Mouse (Mus musculus): ENCODE measurements around the gene Fmr1nb. TPM values are rescaled to one million over a fixed set of nuclear protein-coding genes. Genes with fewer than 3 reads are reported as not detected.
"Not testable (repeated sequence)": the region's sequence is repeated elsewhere in the genome, so short reads cannot be mapped to it uniquely, and the experiment has no call there.

The Fmr1nb gene
- polyA plus RNA-seq (2015; fragmentation: Nextera tagmentation; extraction: Ambion mirVana) = 0.59 and 0.75 TPM in 2 replicates

GRCm38 (mm10) chrX:68761606-68762005, at the start of gene Fmr1nb:
Gene Fmr1nb, plus strand, starts transcription at chrX:68761839.
- H3K4me2 ChIP-seq = no peak within 1 kb of the TSS
- no peaks in the 10 kb centered on the region for H3K9me3 ChIP-seq (replicated peaks)
- ATAC-seq (ENCODE audit: insufficient read depth) = no peak
- no peak within 1 kb of the TSS for H3K27ac ChIP-seq (replicated peaks)
- H3K4me3 ChIP-seq (replicated peaks) = no peak within 1 kb of the TSS
- no peak within 1 kb of the TSS for H3K9ac ChIP-seq
- H3K27me3 ChIP-seq = no peaks in the 10 kb centered on the region
- H3K36me3 ChIP-seq (replicated peaks) = no peaks in the 10 kb centered on the region
- WGBS (ENCODE audit: insufficient replicate concordance) = 76% methylated on average over 15 of the region's 15 CpGs
- H3K4me1 ChIP-seq (replicated peaks) = no peaks in the 10 kb centered on the region

GRCm38 (mm10) chrX:68736902-68737301, 24.7 kb upstream of the Fmr1nb start:
- no peak overlapping the region for H3K9ac ChIP-seq
- ATAC-seq (ENCODE audit: insufficient read depth) = no peak
- no peaks in the 10 kb centered on the region for H3K9me3 ChIP-seq (replicated peaks)
- H3K27me3 ChIP-seq = no peaks in the 10 kb centered on the region
- no peaks in the 10 kb centered on the region for H3K36me3 ChIP-seq (replicated peaks)
- no peak overlapping the region for H3K27ac ChIP-seq (replicated peaks)
- no peak overlapping the region for H3K4me2 ChIP-seq
- WGBS (ENCODE audit: insufficient replicate concordance) = 50% methylated on average over 1 of the region's 1 CpGs
- no peaks in the 10 kb centered on the region for H3K4me1 ChIP-seq (replicated peaks)
- no peak overlapping the region for H3K4me3 ChIP-seq (replicated peaks)

- no peak for ATAC-seq (ENCODE audit: insufficient read depth)
Measured at GRCm38 (mm10) chrX:68740088-68740487, 21.6 kb upstream of the Fmr1nb start.

GRCm38 (mm10) chrX:68820449-68820848, 58.8 kb downstream of the Fmr1nb start:
- WGBS (ENCODE audit: insufficient replicate concordance) = 43% methylated on average over 2 of the region's 2 CpGs
- H3K36me3 ChIP-seq (replicated peaks); ATAC-seq (ENCODE audit: insufficient read depth); H3K27ac ChIP-seq (replicated peaks); H3K9me3 ChIP-seq (replicated peaks); H3K9ac ChIP-seq; H3K4me1 ChIP-seq (replicated peaks); H3K4me3 ChIP-seq (replicated peaks); H3K4me2 ChIP-seq; H3K27me3 ChIP-seq: not testable (repeated sequence)

More at GRCm38 (mm10) chrX:68740088-68740487, 21.6 kb upstream of the Fmr1nb start:
- Histone ChIP-seq H3K9ac (no peak overlapping the region), H3K4me1 (replicated peaks) (no peaks in the 10 kb centered on the region), H3K27ac (replicated peaks) (no peak overlapping the region), H3K36me3 (replicated peaks) (no peaks in the 10 kb centered on the region), H3K9me3 (replicated peaks) (no peaks in the 10 kb centered on the region), H3K4me3 (replicated peaks) (no peak overlapping the region), H3K4me2 (no peak overlapping the region), H3K27me3 (no peaks in the 10 kb centered on the region)
- WGBS (ENCODE audit: insufficient replicate concordance) = 30% methylated on average over 2 of the region's 2 CpGs

- 19% methylated on average over 25 of the region's 36 CpGs for WGBS (ENCODE audit: insufficient replicate concordance)
Measured at GRCm38 (mm10) chrX:68821059-68821458, 59.4 kb downstream of the Fmr1nb start, which contains the start of gene Gm14698. Gene Gm14698, plus strand, starts transcription at chrX:68821093.

GRCm38 (mm10) chrX:68839548-68840444, 78.2 kb downstream of the Fmr1nb start:
- no peak overlapping the region for H3K4me3 ChIP-seq (replicated peaks)
- no peak overlapping the region for H3K4me2 ChIP-seq
- WGBS (ENCODE audit: insufficient replicate concordance) = 23% methylated on average over 5 of the region's 5 CpGs
- no peak overlapping the region for H3K27ac ChIP-seq (replicated peaks)
- ATAC-seq (ENCODE audit: insufficient read depth) = no peak
- H3K27me3 ChIP-seq = no peaks in the 10 kb centered on the region
- H3K9me3 ChIP-seq (replicated peaks) = no peaks in the 10 kb centered on the region
- no peaks in the 10 kb centered on the region for H3K4me1 ChIP-seq (replicated peaks)
- H3K9ac ChIP-seq = no peak overlapping the region
- no peaks in the 10 kb centered on the region for H3K36me3 ChIP-seq (replicated peaks)

More at GRCm38 (mm10) chrX:68821059-68821458, 59.4 kb downstream of the Fmr1nb start, which contains the start of gene Gm14698:
- H3K4me3 ChIP-seq (replicated peaks); H3K9me3 ChIP-seq (replicated peaks); H3K27me3 ChIP-seq; H3K27ac ChIP-seq (replicated peaks); H3K36me3 ChIP-seq (replicated peaks); H3K4me1 ChIP-seq (replicated peaks); H3K9ac ChIP-seq: not testable (repeated sequence)
- H3K4me2 ChIP-seq = peak within 1 kb of the TSS; percentile 27; the same call in 1 of the 2 replicates
- peak; percentile 42; the same call in 1 of the 2 replicates for ATAC-seq (ENCODE audit: insufficient read depth)

Other genes with a start within 250 kb of the Fmr1nb start
- gene Fmr1, start 83.3 kb upstream of the Fmr1nb start, polyA plus RNA-seq (2015; fragmentation: Nextera tagmentation; extraction: Ambion mirVana) = 22.5 and 22.9 TPM in 2 replicates
- gene Gm14698, start 59.3 kb downstream of the Fmr1nb start, polyA plus RNA-seq (2015; fragmentation: Nextera tagmentation; extraction: Ambion mirVana) = 0.69 and 1.4 TPM in 2 replicates
- not detected in 2 replicates for gene Gm6812, start 131.2 kb downstream of the Fmr1nb start, polyA plus RNA-seq (2015; fragmentation: Nextera tagmentation; extraction: Ambion mirVana)